Mouse (Mus musculus): Measurements from ENCODE around the gene Pms1.

- TF ChIP-seq CTCF (IDR thresholded peaks at IDR 0.05; ENCODE audit: control insufficient read depth, insufficient read depth, insufficient read length): no peak
- TF ChIP-seq MAX (IDR thresholded peaks at IDR 0.05): no peak
- no peak for TF ChIP-seq MYOG (IDR thresholded peaks at IDR 0.05; ENCODE audit: control insufficient read depth, extremely low read depth, insufficient read length)
- TF ChIP-seq MYOD1 (IDR thresholded peaks at IDR 0.05; ENCODE audit: control insufficient read depth, insufficient read length, low read depth): no peak
These were observed 92.9 kb downstream of the Pms1 start for GRCm38 (mm10) chr1:53203902-53204301.
